Mouse (Mus musculus): Measurements from ENCODE around the gene Pld4. TPM values are rescaled to one million over a fixed set of nuclear protein-coding genes. Genes with fewer than 3 reads are reported as not detected.

Gene Pld4
- polyA plus RNA-seq, 1 experiment from 2014 or later = 5.2 TPM

- WGBS = 83% methylated on average over 10 of the region's 10 CpGs
- no peak for DNase-seq (ENCODE audit: low spot score)
- Histone ChIP-seq H3K27ac (no peak overlapping the region), H3K4me3 (no peak overlapping the region), H3K27me3 (ENCODE audit: insufficient read depth, poor library complexity, severe bottlenecking) (peaks cover 63% of the 10 kb centered on the region), H3K36me3 (no peaks in the 10 kb centered on the region), H3K4me1 (replicated peaks) (peaks cover 55% of the 10 kb centered on the region), H3K9me3 (no peaks in the 10 kb centered on the region)
Measured at GRCm38 (mm10) chr12:112799237-112799970, 38.9 kb downstream of the Pld4 start.

- DNase-seq (ENCODE audit: low spot score) = peak; percentile 71
- 11% methylated on average over 4 of the region's 4 CpGs for WGBS
- H3K27me3 ChIP-seq (ENCODE audit: insufficient read depth, poor library complexity, severe bottlenecking) = peaks cover 74% of the 10 kb centered on the region
- peaks cover 46% of the 10 kb centered on the region for H3K4me1 ChIP-seq (replicated peaks)
- no peaks in the 10 kb centered on the region for H3K36me3 ChIP-seq
- H3K9me3 ChIP-seq = no peaks in the 10 kb centered on the region
- H3K4me3 ChIP-seq = no peak overlapping the region
- no peak overlapping the region for H3K27ac ChIP-seq
Measured at GRCm38 (mm10) chr12:112800476-112800875, 40.0 kb downstream of the Pld4 start.

DNA sequence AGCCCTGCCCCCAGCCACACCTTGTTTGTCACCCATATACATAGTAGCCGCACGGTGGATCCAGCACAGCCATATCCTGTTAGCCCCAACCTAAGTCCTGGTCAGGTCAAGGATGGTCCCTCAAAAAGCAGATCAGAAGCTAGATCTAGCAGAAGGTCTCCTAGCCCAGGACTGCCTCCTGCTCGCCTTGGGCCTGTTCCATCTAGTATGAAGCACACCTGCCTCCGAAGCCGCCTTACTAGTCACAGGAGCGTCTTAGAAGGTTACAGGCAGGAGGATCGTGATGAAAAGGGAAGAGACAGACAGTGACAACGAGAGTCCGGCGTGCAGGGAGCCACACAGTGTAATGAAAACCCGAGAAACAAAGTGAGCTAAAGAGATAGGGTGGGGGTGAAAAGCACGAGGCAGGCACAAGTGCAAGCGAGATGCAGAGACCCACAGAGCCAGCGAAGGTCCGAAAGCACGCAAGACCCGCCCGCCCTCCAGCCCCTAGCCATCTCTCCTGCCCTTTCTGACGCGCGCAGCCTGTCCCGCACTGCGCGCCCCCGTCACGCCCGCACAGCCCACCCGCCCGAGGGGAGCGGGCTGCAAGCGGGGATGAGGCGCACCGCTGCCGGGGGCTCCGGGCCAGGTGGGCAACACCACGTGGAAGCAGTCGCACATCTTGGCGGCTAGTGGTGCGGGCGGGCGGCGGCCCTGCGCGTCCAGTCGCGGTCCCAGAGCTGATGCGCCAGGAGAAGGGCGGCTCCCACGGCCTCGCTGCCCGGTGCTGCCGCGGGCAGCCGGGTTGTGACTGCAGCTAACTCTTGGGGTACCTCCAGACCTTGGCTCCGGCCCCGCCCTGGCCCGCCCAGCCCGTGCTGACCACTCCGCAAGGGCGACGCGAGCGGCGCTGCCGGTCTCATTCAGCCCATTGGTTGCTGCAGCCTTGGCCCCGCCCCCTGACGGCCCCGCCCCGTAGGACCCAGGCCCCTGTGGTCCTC is 41.7 kb downstream of the Pld4 start, which contains the start of gene Ahnak2:
TSS of gene Ahnak2 (minus strand) at position 794 of the 983 bp plus-strand sequence.
- WGBS = 5% methylated on average over 56 of the region's 69 CpGs
- Histone ChIP-seq H3K4me3 (peak within 1 kb of the TSS; percentile 77), H3K27me3 (ENCODE audit: insufficient read depth, poor library complexity, severe bottlenecking) (peaks cover 76% of the 10 kb centered on the region), H3K4me1 (replicated peaks) (peaks cover 41% of the 10 kb centered on the region), H3K36me3 (no peaks in the 10 kb centered on the region), H3K27ac (peak within 1 kb of the TSS; percentile 78), H3K9me3 (no peaks in the 10 kb centered on the region)
- peak; percentile 86 for DNase-seq (ENCODE audit: low spot score)

DNA sequence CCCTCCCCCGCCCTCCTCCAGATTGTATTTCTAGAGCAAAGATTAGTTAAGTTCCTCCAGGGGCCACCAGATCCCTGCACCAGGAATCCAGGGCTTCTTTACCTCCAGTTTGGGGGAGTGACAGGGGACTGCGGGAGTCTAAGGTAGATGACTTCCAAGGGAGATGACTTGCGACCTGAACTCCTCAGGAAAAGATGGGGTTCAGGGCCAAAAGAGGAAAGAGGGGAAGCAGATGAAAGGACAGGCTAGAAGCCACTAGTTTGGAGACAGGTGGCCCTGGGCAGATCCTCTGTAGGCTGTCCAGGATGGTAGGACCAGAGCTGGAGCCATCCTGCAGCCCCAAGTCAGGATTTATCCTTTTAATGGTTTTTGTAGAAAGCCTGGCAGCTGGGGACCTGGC is 42.5 kb downstream of the Pld4 start:
- no peaks in the 10 kb centered on the region for H3K36me3 ChIP-seq
- 23% methylated on average over 3 of the region's 3 CpGs for WGBS
- H3K27me3 ChIP-seq (ENCODE audit: insufficient read depth, poor library complexity, severe bottlenecking) = peaks cover 68% of the 10 kb centered on the region
- peaks cover 36% of the 10 kb centered on the region for H3K4me1 ChIP-seq (replicated peaks)
- H3K27ac ChIP-seq = peak overlapping the region; percentile 78; the same call in 1 of the 2 replicates
- H3K9me3 ChIP-seq = no peaks in the 10 kb centered on the region
- no peak for DNase-seq (ENCODE audit: low spot score)
- peak overlapping the region; percentile 77 for H3K4me3 ChIP-seq

DNA sequence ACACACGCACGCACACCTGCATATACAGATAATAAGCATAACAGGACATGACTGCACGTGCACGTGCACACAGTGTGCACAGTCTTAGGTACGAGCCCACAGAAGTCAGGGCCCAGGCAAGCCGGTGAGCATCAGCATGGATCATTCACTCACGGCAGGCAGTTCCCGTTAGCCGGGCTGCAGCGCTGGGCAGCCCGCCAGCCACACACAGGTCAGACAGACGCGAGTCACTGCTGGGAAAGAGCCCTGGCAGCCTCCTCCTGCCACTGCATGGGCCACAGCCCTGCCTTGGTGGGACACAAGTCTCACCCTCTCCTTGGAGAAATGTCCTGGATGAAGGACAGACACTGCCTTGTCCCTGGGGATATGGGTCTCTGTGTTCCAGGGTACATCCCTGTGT is 43.6 kb downstream of the Pld4 start:
- Histone ChIP-seq H3K9me3 (no peaks in the 10 kb centered on the region), H3K27ac (no peak overlapping the region), H3K4me1 (replicated peaks) (peaks cover 45% of the 10 kb centered on the region), H3K36me3 (no peaks in the 10 kb centered on the region), H3K4me3 (no peak overlapping the region), H3K27me3 (ENCODE audit: insufficient read depth, poor library complexity, severe bottlenecking) (peaks cover 61% of the 10 kb centered on the region)
- DNase-seq (ENCODE audit: low spot score) = no peak
- WGBS = 62% methylated on average over 13 of the region's 13 CpGs

DNA sequence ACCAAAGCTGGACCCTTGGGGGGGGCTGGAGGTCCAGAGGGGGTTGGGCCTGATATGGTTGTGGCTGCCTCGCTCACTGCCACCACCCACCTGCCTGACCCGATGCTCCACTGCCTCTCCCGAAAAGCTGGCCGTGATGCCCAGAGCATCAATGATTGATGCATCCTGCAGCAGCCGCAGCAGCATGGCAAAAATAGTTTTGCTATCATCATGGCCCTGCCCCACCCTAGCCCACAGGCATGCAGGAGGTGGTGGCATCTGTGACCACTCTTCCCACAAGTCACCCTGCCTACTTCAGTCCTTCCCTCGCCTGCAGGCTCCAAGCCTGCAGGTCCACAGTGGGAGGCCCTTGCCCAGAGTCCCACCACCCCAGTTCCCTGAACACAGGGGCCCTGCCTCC is 45.6 kb downstream of the Pld4 start:
- peaks cover 57% of the 10 kb centered on the region for H3K27me3 ChIP-seq (ENCODE audit: insufficient read depth, poor library complexity, severe bottlenecking)

DNA sequence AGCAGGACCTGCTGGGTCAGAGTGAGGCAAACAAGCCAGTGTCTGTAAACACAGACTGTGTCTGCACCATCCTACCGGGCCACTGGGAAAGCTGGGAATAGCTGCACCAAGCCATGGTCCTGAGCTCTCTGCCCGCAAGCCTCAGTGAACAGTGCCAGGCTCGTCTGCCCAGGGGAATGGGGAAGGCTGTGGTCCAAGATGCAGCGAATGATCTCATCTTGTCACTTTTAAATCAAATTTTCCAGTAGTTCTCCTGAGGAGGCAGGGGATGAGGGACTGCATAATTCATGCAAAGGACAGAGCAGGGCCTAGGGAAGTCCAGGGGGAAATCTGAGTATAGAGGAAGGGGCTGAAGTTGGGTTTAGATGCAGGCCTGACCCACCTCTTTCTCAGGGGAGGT is 47.3 kb downstream of the Pld4 start:
- H3K4me1 ChIP-seq (replicated peaks) = peaks cover 40% of the 10 kb centered on the region
- DNase-seq (ENCODE audit: low spot score) = no peak
- WGBS = 85% methylated on average over 4 of the region's 4 CpGs
- peak overlapping the region; percentile 82; the same call in 1 of the 2 replicates for H3K27ac ChIP-seq
- peaks cover 17% of the 10 kb centered on the region for H3K36me3 ChIP-seq
- H3K4me3 ChIP-seq = no peak overlapping the region
- peaks cover 39% of the 10 kb centered on the region for H3K27me3 ChIP-seq (ENCODE audit: insufficient read depth, poor library complexity, severe bottlenecking)
- H3K9me3 ChIP-seq = no peaks in the 10 kb centered on the region

More for the DNA sequence above, 45.6 kb downstream of the Pld4 start:
- no peak for DNase-seq (ENCODE audit: low spot score)
- Histone ChIP-seq H3K4me3 (no peak overlapping the region), H3K27ac (no peak overlapping the region), H3K36me3 (no peaks in the 10 kb centered on the region), H3K9me3 (no peaks in the 10 kb centered on the region), H3K4me1 (replicated peaks) (peaks cover 55% of the 10 kb centered on the region)
- 83% methylated on average over 6 of the region's 6 CpGs for WGBS

- 65% methylated on average over 5 of the region's 5 CpGs for WGBS
- peak overlapping the region; percentile 82 for H3K27ac ChIP-seq
- H3K9me3 ChIP-seq = no peaks in the 10 kb centered on the region
- H3K4me3 ChIP-seq = peak overlapping the region; percentile 70
- H3K36me3 ChIP-seq = peaks cover 21% of the 10 kb centered on the region
- peaks cover 36% of the 10 kb centered on the region for H3K4me1 ChIP-seq (replicated peaks)
- peaks cover 35% of the 10 kb centered on the region for H3K27me3 ChIP-seq (ENCODE audit: insufficient read depth, poor library complexity, severe bottlenecking)
- DNase-seq (ENCODE audit: low spot score) = no peak
Measured at GRCm38 (mm10) chr12:112808212-112808586, 47.7 kb downstream of the Pld4 start.

GRCm38 (mm10) chr12:112808587-112809364 is 48.3 kb downstream of the Pld4 start, which contains the start of gene Clba1:
Gene Clba1 (plus strand): TSS chr12:112808937.
- Histone ChIP-seq H3K27ac (peak within 1 kb of the TSS; percentile 82), H3K27me3 (ENCODE audit: insufficient read depth, poor library complexity, severe bottlenecking) (peaks cover 29% of the 10 kb centered on the region)
- 1% methylated on average over 64 of the region's 64 CpGs for WGBS

GRCm38 (mm10) chr12:112809641-112810040 is 49.2 kb downstream of the Pld4 start:
- H3K9me3 ChIP-seq = no peaks in the 10 kb centered on the region
- peak overlapping the region; percentile 82; the same call in 1 of the 2 replicates for H3K27ac ChIP-seq
- no peak for DNase-seq (ENCODE audit: low spot score)
- H3K27me3 ChIP-seq (ENCODE audit: insufficient read depth, poor library complexity, severe bottlenecking) = peaks cover 21% of the 10 kb centered on the region
- H3K4me3 ChIP-seq = peak overlapping the region; percentile 70
- H3K36me3 ChIP-seq = peaks cover 35% of the 10 kb centered on the region
- peaks cover 28% of the 10 kb centered on the region for H3K4me1 ChIP-seq (replicated peaks)
- 24% methylated on average over 8 of the region's 8 CpGs for WGBS

More at GRCm38 (mm10) chr12:112808587-112809364, 48.3 kb downstream of the Pld4 start, which contains the start of gene Clba1:
- H3K9me3 ChIP-seq = no peaks in the 10 kb centered on the region
- peaks cover 30% of the 10 kb centered on the region for H3K4me1 ChIP-seq (replicated peaks)
- H3K36me3 ChIP-seq = peaks cover 26% of the 10 kb centered on the region
- H3K4me3 ChIP-seq = peak within 1 kb of the TSS; percentile 70
- DNase-seq (ENCODE audit: low spot score) = peak; percentile 93

GRCm38 (mm10) chr12:112810092-112810885 is 49.8 kb downstream of the Pld4 start:
- H3K4me3 ChIP-seq = peak overlapping the region; percentile 70
- peaks cover 14% of the 10 kb centered on the region for H3K27me3 ChIP-seq (ENCODE audit: insufficient read depth, poor library complexity, severe bottlenecking)
- peaks cover 28% of the 10 kb centered on the region for H3K4me1 ChIP-seq (replicated peaks)
- no peaks in the 10 kb centered on the region for H3K9me3 ChIP-seq
- H3K27ac ChIP-seq = no peak overlapping the region
- peaks cover 41% of the 10 kb centered on the region for H3K36me3 ChIP-seq
- no peak for DNase-seq (ENCODE audit: low spot score)
- WGBS = 64% methylated on average over 19 of the region's 19 CpGs
